Mouse (Mus musculus) ES-Bruce4 (cell line): ENCODE data around the gene Acacb. TPM values are rescaled to one million over a fixed set of nuclear protein-coding genes. Genes with fewer than 3 reads are reported as not detected.

Experiments used
- H3K27ac ChIP-seq: 2 replicates; pipeline ENCODE4 v1.5.1; 2012; ENCODE audit warnings: low read length, inconsistent platforms; ENCODE audit not compliant: insufficient read depth
- H3K27me3 ChIP-seq: 2 replicates; pipeline ENCODE4 v1.6.1; 2012; ENCODE audit warnings: mild to moderate bottlenecking, low read length, inconsistent platforms; ENCODE audit not compliant: control insufficient read depth, poor library complexity, insufficient read depth, severe bottlenecking
- H3K36me3 ChIP-seq: 2 replicates; pipeline ENCODE4 v1.6.1; 2012; ENCODE audit warnings: inconsistent platforms, mild to moderate bottlenecking, low read length, moderate library complexity; ENCODE audit not compliant: control insufficient read depth, poor library complexity, insufficient read depth, severe bottlenecking
- H3K4me1 ChIP-seq: one replicate; pipeline ENCODE4 v1.8.1; 2011; ENCODE audit warnings: low read length; ENCODE audit not compliant: control insufficient read depth, insufficient read depth
- H3K4me3 ChIP-seq: 2 replicates; pipeline ENCODE4 v1.5.1; 2011; ENCODE audit warnings: low read depth, mild to moderate bottlenecking, low read length
- H3K9ac ChIP-seq: 2 replicates; pipeline ENCODE4 v1.6.1; 2012; ENCODE audit warnings: low read depth, mild to moderate bottlenecking, inconsistent platforms; ENCODE audit not compliant: poor library complexity, severe bottlenecking
- H3K9me3 ChIP-seq: replicated peaks from 2 replicates; pipeline ENCODE4 v1.6.1; 2012; ENCODE audit warnings: mild to moderate bottlenecking, low read length, inconsistent platforms; ENCODE audit not compliant: control insufficient read depth, poor library complexity, insufficient read depth, severe bottlenecking
- CTCF ChIP-seq: IDR thresholded peaks from one replicate; pipeline ENCODE4 v1.8.1; 2011; ENCODE audit warnings: low read depth, low read length
- EP300 ChIP-seq: IDR thresholded peaks from 2 replicates; pipeline ENCODE4 v1.6.1; 2011; ENCODE audit warnings: low read depth, low read length; ENCODE audit not compliant: insufficient read depth
- POLR2A ChIP-seq: IDR thresholded peaks from one replicate; pipeline ENCODE4 v1.8.1; 2011; ENCODE audit warnings: low read length; ENCODE audit not compliant: insufficient read depth
- polyA plus RNA-seq: library from polyadenylated mRNA; stranded (reverse); fragments of >200 nt; gene quantifications from 2 replicates; pipeline ENCODE4 v1.2.4, GENCODE M21; 2011; ENCODE audit warnings: low read depth; ENCODE audit not compliant: missing spikeins, insufficient read depth, insufficient read length

The Acacb gene
- polyA plus RNA-seq, 1 experiment, result 9.3 TPM

GRCm38 (mm10) chr5:114261494-114261893, 115.2 kb downstream of the Acacb start:
- H3K4me3 ChIP-seq, result no peak overlapping the region
- H3K36me3 ChIP-seq, result no peaks in the 10 kb centered on the region
- no peaks in the 10 kb centered on the region for H3K4me1 ChIP-seq
- H3K9me3 ChIP-seq, result no peaks in the 10 kb centered on the region
- H3K27me3 ChIP-seq, result no peaks in the 10 kb centered on the region
- H3K9ac ChIP-seq, result no peak overlapping the region
- TF ChIP-seq POLR2A (no peak), EP300 (no peak), CTCF (no peak)
- no peak overlapping the region for H3K27ac ChIP-seq

- Histone ChIP-seq H3K4me3 (no peak overlapping the region), H3K27me3 (no peaks in the 10 kb centered on the region), H3K36me3 (no peaks in the 10 kb centered on the region), H3K27ac (no peak overlapping the region), H3K9ac (no peak overlapping the region), H3K9me3 (no peaks in the 10 kb centered on the region), H3K4me1 (peaks cover 2% of the 10 kb centered on the region)
- TF ChIP-seq EP300 (no peak), CTCF (no peak), POLR2A (no peak)
These were observed 117.7 kb downstream of the Acacb start for GRCm38 (mm10) chr5:114264030-114264459.

- Histone ChIP-seq H3K9ac (no peak overlapping the region), H3K27me3 (no peaks in the 10 kb centered on the region), H3K4me1 (peaks cover 2% of the 10 kb centered on the region), H3K36me3 (no peaks in the 10 kb centered on the region), H3K9me3 (no peaks in the 10 kb centered on the region), H3K27ac (no peak overlapping the region), H3K4me3 (no peak overlapping the region)
- TF ChIP-seq CTCF, result no peak
- TF ChIP-seq EP300, result no peak
- no peak for TF ChIP-seq POLR2A
These were observed 118.5 kb downstream of the Acacb start for GRCm38 (mm10) chr5:114264791-114265190.

- Histone ChIP-seq H3K9me3 (no peaks in the 10 kb centered on the region), H3K9ac (no peak overlapping the region), H3K4me1 (peaks cover 2% of the 10 kb centered on the region), H3K27ac (no peak overlapping the region), H3K36me3 (no peaks in the 10 kb centered on the region), H3K4me3 (no peak overlapping the region), H3K27me3 (no peaks in the 10 kb centered on the region)
- TF ChIP-seq POLR2A (no peak), CTCF (no peak), EP300 (no peak)
These were observed 122.3 kb downstream of the Acacb start for GRCm38 (mm10) chr5:114268646-114269045.

GRCm38 (mm10) chr5:114269499-114269898, 123.2 kb downstream of the Acacb start:
- no peaks in the 10 kb centered on the region for H3K36me3 ChIP-seq
- H3K4me1 ChIP-seq, result peaks cover 2% of the 10 kb centered on the region
- peaks cover 2% of the 10 kb centered on the region for H3K27me3 ChIP-seq

GRCm38 (mm10) chr5:114269984-114270383, 123.6 kb downstream of the Acacb start:
- Histone ChIP-seq H3K27me3 (peaks cover 2% of the 10 kb centered on the region), H3K4me3 (no peak overlapping the region), H3K9ac (no peak overlapping the region), H3K9me3 (no peaks in the 10 kb centered on the region), H3K4me1 (peaks cover 2% of the 10 kb centered on the region), H3K27ac (no peak overlapping the region), H3K36me3 (no peaks in the 10 kb centered on the region)
- no peak for TF ChIP-seq EP300
- TF ChIP-seq CTCF, result no peak
- TF ChIP-seq POLR2A, result no peak

More at GRCm38 (mm10) chr5:114269499-114269898, 123.2 kb downstream of the Acacb start:
- Histone ChIP-seq H3K9ac (no peak overlapping the region), H3K9me3 (no peaks in the 10 kb centered on the region), H3K27ac (no peak overlapping the region), H3K4me3 (no peak overlapping the region)
- TF ChIP-seq CTCF, result no peak
- TF ChIP-seq POLR2A, result no peak
- no peak for TF ChIP-seq EP300
